ENCODE assay signal across 13 mouse cellular contexts in the genomic region with DNA sequence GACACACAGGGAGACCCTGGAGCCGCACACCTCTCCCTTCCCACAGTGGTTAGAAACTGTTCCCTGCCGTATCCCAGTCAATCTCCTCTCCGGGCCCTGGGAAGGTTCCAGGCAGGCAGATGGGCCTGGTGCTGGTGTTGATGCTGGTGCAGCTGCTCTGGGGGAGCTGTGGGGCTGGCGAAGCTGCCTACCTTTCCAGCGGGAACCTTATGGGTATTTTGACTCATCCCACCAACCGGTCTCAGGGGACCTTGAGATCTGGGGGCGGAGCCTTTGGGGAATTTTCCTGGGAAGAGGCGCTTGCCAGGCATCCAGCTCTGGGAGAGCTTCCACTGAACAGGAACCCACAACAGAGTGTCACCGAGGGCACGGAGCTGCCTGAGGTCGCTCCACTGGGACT. TPM values are rescaled to one million over a fixed set of nuclear protein-coding genes. Genes with fewer than 3 reads are reported as not detected.
DNase-seq lines count a peak whose midpoint lies in the region; ATAC-seq and TF ChIP-seq lines count a peak whose summit lies in the region.
"Had no signal": no experiment of that assay in that cellular context is flagged by ENCODE, and none has a peak within 500 bp of the region (broad histone marks: within the 10 kb centered on the region; RNA-seq: fewer than 3 reads in every experiment).

No protein-coding gene starts in this region.

- H3K4me1 ChIP-seq in heart, embryonic 10.5 days = peaks cover 77% of the 10 kb centered on the region
- H3K4me1 ChIP-seq in heart, embryonic 12.5 days (replicated peaks) = peaks cover 75% of the 10 kb centered on the region
- peaks cover 22% of the 10 kb centered on the region; the same call in 1 of the 2 replicates for H3K4me1 ChIP-seq in spleen, adult 2 months (ENCODE audit: control insufficient read depth, insufficient read depth, insufficient read length)

- no peak overlapping the region for H3K4me2 ChIP-seq in heart, embryonic 12.5 days
- H3K4me2 ChIP-seq: hindbrain, embryonic 12.5 days had no signal

- H3K9me3 ChIP-seq in heart, embryonic 10.5 days = no peaks in the 10 kb centered on the region
- no peaks in the 10 kb centered on the region for H3K9me3 ChIP-seq in heart, embryonic 12.5 days (replicated peaks)
- H3K9me3 ChIP-seq: hindbrain, embryonic 12.5 days had no signal

- no peak for TF ChIP-seq POLR2A in spleen, adult 2 months (IDR thresholded peaks at IDR 0.05; ENCODE audit: low read depth, low read length)

- H3K27me3 ChIP-seq in heart, embryonic 10.5 days (ENCODE audit: insufficient read depth, poor library complexity, severe bottlenecking) = peaks cover 37% of the 10 kb centered on the region
- peaks cover 37% of the 10 kb centered on the region for H3K27me3 ChIP-seq in heart, embryonic 12.5 days (replicated peaks)
- no peaks in the 10 kb centered on the region for H3K27me3 ChIP-seq in spleen, adult 2 months (ENCODE audit: control insufficient read depth, insufficient read depth, low read length)

- 65% methylated on average over 11 of the region's 11 CpGs for WGBS in heart, embryonic 10.5 days
- 71% methylated on average over 11 of the region's 11 CpGs for WGBS in heart, embryonic 12.5 days
- 78% methylated on average over 11 of the region's 11 CpGs for WGBS in spleen, adult 2 months

- TF ChIP-seq CTCF in spleen, adult 2 months (IDR thresholded peaks at IDR 0.05; ENCODE audit: extremely low read depth, insufficient read depth, insufficient read length, insufficient replicate concordance) = no peak

- no peak for ATAC-seq in heart, embryonic 12.5 days (ENCODE audit: insufficient number of reproducible peaks, low FRiP score)
- ATAC-seq in monocyte, adult 5-6 weeks (replicated peaks; ENCODE audit: insufficient number of reproducible peaks, low FRiP score, low TSS enrichment, poor library complexity, severe bottlenecking) = no peak

- H3K27ac ChIP-seq in heart, embryonic 10.5 days = peak overlapping the region; percentile 19; the same call in 1 of the 2 replicates
- no peak overlapping the region for H3K27ac ChIP-seq in heart, embryonic 12.5 days (ENCODE audit: poor library complexity, severe bottlenecking)
- H3K27ac ChIP-seq in spleen, adult 2 months (ENCODE audit: insufficient read depth, low read length) = peak overlapping the region; percentile 43; the same call in 1 of the 2 replicates
- H3K27ac ChIP-seq: hindbrain, embryonic 12.5 days; stomach, postnatal 0 days had no signal

- no peak overlapping the region for H3K4me3 ChIP-seq in heart, embryonic 10.5 days
- H3K4me3 ChIP-seq in heart, embryonic 12.5 days = no peak overlapping the region
- H3K4me3 ChIP-seq in spleen, adult 2 months (ENCODE audit: extremely low read depth, insufficient read depth, insufficient read length) = no peak overlapping the region
- H3K4me3 ChIP-seq: hindbrain, embryonic 12.5 days had no signal

- no peak overlapping the region for H3K9ac ChIP-seq in heart, embryonic 12.5 days
- H3K9ac ChIP-seq: hindbrain, embryonic 12.5 days had no signal

- 0 out of 2 replicates have a peak, but pooled peaks cover 3% of the 10 kb centered on the region for H3K36me3 ChIP-seq in heart, embryonic 10.5 days
- H3K36me3 ChIP-seq in heart, embryonic 12.5 days = peaks cover 4% of the 10 kb centered on the region; the same call in 1 of the 2 replicates
- peaks cover 2% of the 10 kb centered on the region for H3K36me3 ChIP-seq in spleen, adult 2 months (ENCODE audit: control insufficient read depth, insufficient read depth, low read length)
- H3K36me3 ChIP-seq: hindbrain, embryonic 12.5 days had no signal

- DNase-seq in heart, embryonic 10.5 days (ENCODE audit: low spot score) = no peak
- no peak for DNase-seq in spleen, adult 2 months (ENCODE audit: low read depth in 1 of 2, low spot score in 2 of 2)
- DNase-seq in spleen, postnatal 36 days (ENCODE audit: low spot score in 2 of 2) = no peak
- DNase-seq in layer of hippocampus, adult 18-20 months (ENCODE audit: low spot score in 2 of 2) = peak; percentile 47 to 56
- DNase-seq in liver = no peak
- DNase-seq: gastrocnemius, postnatal 14 days had no signal

RNA-seq across cellular contexts. Expression of gene Cbfa2t3, which starts 31.1 kb away (rescaled TPM):
- 3.8 and 5.5 TPM in 2 replicates for polyA plus RNA-seq in heart, embryonic 10.5 days (2016; fragmentation: Nextera tagmentation; extraction: Ambion mirVana)
- 6.2 TPM in 2 replicates for polyA plus RNA-seq in heart, embryonic 12.5 days (2016; fragmentation: Nextera tagmentation; extraction: Ambion mirVana)
- 38.3 and 40.2 TPM in 2 replicates for polyA plus RNA-seq in spleen, adult 2 months (2012; rRNA removed)
- total RNA-seq in layer of hippocampus, adult 18-20 months (2021) = 10 to 100 TPM; 46.3 to 52.5 TPM
- total RNA-seq in monocyte, adult 5-6 weeks (2017) = 21.2 to 48.6 TPM (median 32.6 TPM) in 3 replicates

RNA-seq across cellular contexts. Expression of gene Pabpn1l, which starts 45.3 kb away (rescaled TPM):
- polyA plus RNA-seq in heart, embryonic 10.5 days (2016; fragmentation: Nextera tagmentation; extraction: Ambion mirVana) = 0.19 TPM in 1 of 2 replicates, not detected in the other
- polyA plus RNA-seq in heart, embryonic 12.5 days (2016; fragmentation: Nextera tagmentation; extraction: Ambion mirVana) = not detected in 2 replicates
- 0.13 TPM in 1 of 2 replicates, not detected in the other for polyA plus RNA-seq in spleen, adult 2 months (2012; rRNA removed)
- not detected for total RNA-seq in layer of hippocampus, adult 18-20 months (2021)
- not detected in 3 replicates for total RNA-seq in monocyte, adult 5-6 weeks (2017)
- total RNA-seq: gastrocnemius, postnatal 14 days; left cerebral cortex, postnatal 14 days; midbrain, postnatal 0 days had no signal
- polyA plus RNA-seq: hindbrain, embryonic 12.5 days; lung, embryonic 16.5 days; midbrain, postnatal 0 days had no signal

RNA-seq across cellular contexts. Expression of gene Trappc2l, which starts 56.4 kb away (rescaled TPM):
- 52.9 and 67.4 TPM in 2 replicates for polyA plus RNA-seq in heart, embryonic 10.5 days (2016; fragmentation: Nextera tagmentation; extraction: Ambion mirVana)
- 45.1 and 45.8 TPM in 2 replicates for polyA plus RNA-seq in heart, embryonic 12.5 days (2016; fragmentation: Nextera tagmentation; extraction: Ambion mirVana)
- polyA plus RNA-seq in spleen, adult 2 months (2012; rRNA removed) = 101 and 133 TPM in 2 replicates
- total RNA-seq in layer of hippocampus, adult 18-20 months (2021) = 10 to 100 TPM; 82.1 to 82.7 TPM
- 19.5 to 35.7 TPM (median 20.3 TPM) in 3 replicates for total RNA-seq in monocyte, adult 5-6 weeks (2017)

RNA-seq across cellular contexts. Expression of gene Galns, which starts 56.6 kb away (rescaled TPM):
- polyA plus RNA-seq in heart, embryonic 10.5 days (2016; fragmentation: Nextera tagmentation; extraction: Ambion mirVana) = 8.1 and 11.9 TPM in 2 replicates
- 12.7 and 13.5 TPM in 2 replicates for polyA plus RNA-seq in heart, embryonic 12.5 days (2016; fragmentation: Nextera tagmentation; extraction: Ambion mirVana)
- polyA plus RNA-seq in spleen, adult 2 months (2012; rRNA removed) = 13.1 and 16.4 TPM in 2 replicates
- 10 to 100 TPM; 10.2 to 10.9 TPM for total RNA-seq in layer of hippocampus, adult 18-20 months (2021)
- 9.9 to 15.0 TPM (median 12.4 TPM) in 3 replicates for total RNA-seq in monocyte, adult 5-6 weeks (2017)

Comparison
In these comparisons a context has a peak if more than half of its experiments do, and no peak if none do; other contexts are left out.
1. DNase-seq: peak in layer of hippocampus, adult 18-20 months (2 of 2); none in heart, embryonic 10.5 days (single experiment), spleen, adult 2 months (0 of 2), spleen, postnatal 36 days (0 of 2) and liver (single experiment).